Mouse (Mus musculus) stomach, postnatal 0 days (tissue): ENCODE measurements around the gene Abcc10.

ENCODE experiments used
- CTCF ChIP-seq: IDR thresholded peaks from 2 replicates; pipeline ENCODE4 v1.5.1; 2016; ENCODE audit warnings: antibody characterized with exemption, low read depth, mild to moderate bottlenecking, moderate library complexity
- EP300 ChIP-seq: optimal IDR thresholded peaks from 2 replicates; pipeline ENCODE3; 2016; ENCODE audit warnings: antibody characterized with exemption

DNA sequence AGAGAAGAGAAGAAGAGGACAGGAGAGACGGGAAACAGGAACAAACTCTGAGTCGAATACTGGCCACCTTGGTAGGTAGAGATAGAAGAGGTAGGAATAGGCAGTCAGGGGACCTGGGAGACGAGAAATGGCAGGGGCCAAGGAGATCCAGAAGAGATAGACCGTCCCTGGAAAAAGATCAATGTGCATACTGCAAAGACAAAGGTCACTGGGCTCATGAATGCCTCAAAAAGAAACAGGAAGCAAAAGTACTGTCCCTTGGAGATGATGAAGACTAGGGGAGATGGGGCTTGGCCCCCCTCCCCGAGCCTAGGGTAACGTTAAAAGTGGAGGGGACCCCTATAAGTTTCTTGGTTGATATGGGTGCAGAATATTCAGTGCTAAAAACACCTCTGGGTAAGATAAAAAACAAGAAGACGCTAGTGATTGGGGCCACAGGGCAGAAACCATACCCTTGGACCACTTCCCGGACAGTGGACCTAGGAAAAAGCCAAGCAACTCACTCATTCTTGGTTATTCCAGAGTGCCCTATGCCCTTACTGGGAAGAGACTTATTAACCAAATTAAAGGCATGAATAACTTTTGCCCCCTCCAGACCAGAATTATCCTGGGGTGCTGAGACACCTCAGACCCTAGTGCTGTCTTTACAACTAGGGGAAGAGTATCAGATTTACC is 23.0 kb upstream of the Abcc10 start:
- TF ChIP-seq CTCF (no peak), EP300 (no peak)
